Comparison of ENCODE assay signal across 22 mouse cellular contexts in genomic region chr9:85340303-85340702, GRCm38 (mm10). TPM values are rescaled to one million over a fixed set of nuclear protein-coding genes. Genes with fewer than 3 reads are reported as not detected.
DNase-seq lines count a peak whose midpoint lies in the region; ATAC-seq lines count a peak whose summit lies in the region.
"Had no signal": no experiment of that assay in that cellular context is flagged by ENCODE, and none has a peak within 500 bp of the region (broad histone marks: within the 10 kb centered on the region; RNA-seq: fewer than 3 reads in every experiment).

No protein-coding gene starts in this region.

- ATAC-seq in hematopoietic stem cell, adult 5-6 weeks (replicated peaks in 1 of 2; ENCODE audit: insufficient read depth in 1 of 2, low FRiP score in 2 of 2, low TSS enrichment in 1 of 2, low read depth in 1 of 2, poor library complexity in 2 of 2, severe bottlenecking in 2 of 2) = peak; percentile 68 to 74; a peak in 3 of 4 replicates
- peak; percentile 88 for ATAC-seq in megakaryocyte, adult 5-6 weeks (ENCODE audit: poor library complexity, severe bottlenecking)
- ATAC-seq: forebrain, embryonic 16.5 days; lung, postnatal 0 days; midbrain, embryonic 15.5 days had no signal

- peak; percentile 67 for DNase-seq in 416B (ENCODE audit: low read depth)
- DNase-seq in A20 (ENCODE audit: low read depth, low spot score) = peak; percentile 52
- DNase-seq in cerebellum, adult 8-10 months = no peak
- no peak for DNase-seq in adrenal gland, adult 2 months
- no peak for DNase-seq in gastrocnemius, postnatal 14 days
- DNase-seq: adrenal gland, postnatal 36 days; cerebellum, postnatal 36 days; gastrocnemius, postnatal 25 days; kidney, adult 9 months had no signal

- intact Hi-C loops in gastrocnemius, postnatal 14 days (cut with DNase I; ENCODE audit: low total_unique reads) = no loop called here

RNA-seq across cellular contexts. Expression of gene Tent5a, which starts 13.2 kb away (rescaled TPM):
- total RNA-seq in hematopoietic stem cell, adult 5-6 weeks (2017) = 12.7 and 15.3 TPM in 2 replicates
- 89.0 and 96.3 TPM in 2 replicates for total RNA-seq in megakaryocyte, adult 5-6 weeks (2015)
- 68.9 and 70.0 TPM in 2 replicates for total RNA-seq in megakaryocyte, adult 5-6 weeks (2017)
- total RNA-seq in adrenal gland, adult 2 months (2021) = 10 to 100 TPM; 11.9 to 12.6 TPM
- polyA plus RNA-seq in adrenal gland, adult 2 months (2012; rRNA removed) = 2.7 TPM in 2 replicates
- 1 to 10 TPM; 5.6 to 6.9 TPM for total RNA-seq in gastrocnemius, postnatal 14 days (2021)

RNA-seq across cellular contexts. Expression of gene Gm11114, which starts 27.7 kb away (rescaled TPM):
- not detected in 2 replicates for total RNA-seq in hematopoietic stem cell, adult 5-6 weeks (2017)
- not detected in 2 replicates for total RNA-seq in megakaryocyte, adult 5-6 weeks (2015)
- not detected in 2 replicates for total RNA-seq in megakaryocyte, adult 5-6 weeks (2017)
- not detected for total RNA-seq in adrenal gland, adult 2 months (2021)
- not detected in 2 replicates for polyA plus RNA-seq in adrenal gland, adult 2 months (2012; rRNA removed)
- not detected for total RNA-seq in gastrocnemius, postnatal 14 days (2021)
- total RNA-seq: adrenal gland, postnatal 36 days; ES-E14; gastrocnemius, postnatal 25 days; layer of hippocampus, adult 18-20 months; left cerebral cortex, adult 18-20 months had no signal
- polyA plus RNA-seq: embryonic facial prominence, embryonic 14.5 days; forebrain, embryonic 16.5 days; heart, embryonic 15.5 days; hindbrain, embryonic 13.5 days; limb, embryonic 11.5 days; lung, postnatal 0 days; midbrain, embryonic 15.5 days; neural tube, embryonic 11.5 days had no signal

Comparison
In these comparisons a context has a peak if more than half of its experiments do, and no peak if none do; other contexts are left out.
1. DNase-seq: peak in 416B (single experiment) and A20 (single experiment); none in cerebellum, adult 8-10 months (single experiment), adrenal gland, adult 2 months (single experiment) and gastrocnemius, postnatal 14 days (single experiment).